Mouse (Mus musculus) liver, postnatal 0 days (tissue): ENCODE results near the gene Syne3.

ENCODE experiments used
- CTCF ChIP-seq: sonication (generic); IDR thresholded peaks from 2 replicates; pipeline ENCODE4 v1.5.1; 2016; ENCODE audit warnings: antibody characterized with exemption, low read depth
- EP300 ChIP-seq: IDR thresholded peaks from 2 replicates; pipeline ENCODE4 v1.6.1; 2016; ENCODE audit warnings: antibody characterized with exemption, low read depth, mild to moderate bottlenecking

- TF ChIP-seq CTCF (no peak), EP300 (no peak)
Measured at GRCm38 (mm10) chr12:104890066-104890465, 119.5 kb downstream of the Syne3 start.
